Comparison of ENCODE assay signal across 13 mouse cellular contexts in the genomic region with DNA sequence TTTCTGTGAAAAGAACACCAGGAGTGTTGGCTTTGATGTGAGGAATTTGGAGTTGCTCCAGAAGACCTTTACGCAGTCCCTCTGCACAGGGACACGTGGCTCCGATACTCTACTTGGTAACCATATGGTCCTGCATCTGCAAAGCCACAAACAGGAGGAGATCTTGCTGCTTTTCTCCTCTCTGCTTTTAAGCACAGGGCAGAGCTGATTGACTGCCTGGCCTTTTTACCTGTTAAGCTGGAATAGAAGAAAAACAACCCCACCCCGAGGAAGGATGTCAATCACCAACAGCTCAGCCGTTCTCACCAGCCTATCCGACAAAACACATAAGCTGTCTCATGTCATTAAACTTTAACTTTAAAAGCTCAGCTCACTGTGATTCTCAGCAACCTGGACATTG.
DNase-seq lines count a peak whose midpoint lies in the region; ATAC-seq and TF ChIP-seq lines count a peak whose summit lies in the region.
"Had no signal": no experiment of that assay in that cellular context is flagged by ENCODE, and none has a peak within 500 bp of the region (broad histone marks: within the 10 kb centered on the region; RNA-seq: fewer than 3 reads in every experiment).

No protein-coding gene starts in this region.

- H3K9me3 ChIP-seq in kidney, embryonic 15.5 days (replicated peaks), result no peaks in the 10 kb centered on the region
- no peaks in the 10 kb centered on the region for H3K9me3 ChIP-seq in forebrain, embryonic 16.5 days (ENCODE audit: control insufficient read depth, low read length)
- H3K9me3 ChIP-seq: hindbrain, embryonic 13.5 days had no signal

- no peaks in the 10 kb centered on the region for H3K4me1 ChIP-seq in kidney, embryonic 15.5 days
- peaks cover 17% of the 10 kb centered on the region for H3K4me1 ChIP-seq in forebrain, embryonic 16.5 days (replicated peaks; ENCODE audit: control insufficient read depth, insufficient read depth, low read length)
- peaks cover 5% of the 10 kb centered on the region for H3K4me1 ChIP-seq in lung, adult 2 months (ENCODE audit: control insufficient read depth, insufficient read depth, low read length)

- TF ChIP-seq POLR2A in lung, adult 2 months (IDR thresholded peaks at IDR 0.05; ENCODE audit: borderline replicate concordance, extremely low read depth, low read depth, low read length), result no peak

- no peak overlapping the region for H3K4me3 ChIP-seq in kidney, embryonic 15.5 days (replicated peaks)
- no peak overlapping the region for H3K4me3 ChIP-seq in forebrain, embryonic 16.5 days (replicated peaks; ENCODE audit: low read length)
- H3K4me3 ChIP-seq in lung, adult 2 months (replicated peaks; ENCODE audit: extremely low read depth, low read depth, low read length), result no peak overlapping the region
- H3K4me3 ChIP-seq: hindbrain, embryonic 13.5 days; layer of hippocampus, adult 2 months had no signal

- 25% methylated on average over 6 of the region's 6 CpGs for WGBS in kidney, embryonic 15.5 days
- 9% methylated on average over 6 of the region's 6 CpGs for WGBS in forebrain, embryonic 16.5 days
- WGBS in lung, adult 2 months, result 41% methylated on average over 6 of the region's 6 CpGs

- H3K27ac ChIP-seq in kidney, embryonic 15.5 days, result no peak overlapping the region
- no peak overlapping the region for H3K27ac ChIP-seq in forebrain, embryonic 16.5 days (ENCODE audit: low read length)
- H3K27ac ChIP-seq: hindbrain, embryonic 13.5 days; layer of hippocampus, adult 2 months; liver, embryonic 14.5 days had no signal

- H3K4me2 ChIP-seq in kidney, embryonic 15.5 days, result no peak overlapping the region
- H3K4me2 ChIP-seq in forebrain, embryonic 16.5 days (ENCODE audit: low read length), result no peak overlapping the region
- H3K4me2 ChIP-seq: hindbrain, embryonic 13.5 days had no signal

- peak; percentile 16 to 36 for DNase-seq in cerebellum, postnatal 14 days
- DNase-seq in cerebellum, postnatal 4 days (ENCODE audit: low spot score in 2 of 2), result no peak
- DNase-seq in kidney, adult 18-20 months, result peak; percentile 56
- DNase-seq in kidney, postnatal 25 days, result peak; percentile 46
- DNase-seq in layer of hippocampus, adult 11-12 months (ENCODE audit: low spot score), result no peak
- no peak for DNase-seq in lung, adult 2 months
- DNase-seq: cerebellum, adult 2 months; gastrocnemius, postnatal 14 days had no signal

- no peak for TF ChIP-seq CTCF in lung, adult 2 months (IDR thresholded peaks at IDR 0.05; ENCODE audit: insufficient read depth, low read length)

- no peaks in the 10 kb centered on the region for H3K36me3 ChIP-seq in kidney, embryonic 15.5 days
- H3K36me3 ChIP-seq in forebrain, embryonic 16.5 days (ENCODE audit: control insufficient read depth, insufficient read depth), result no peaks in the 10 kb centered on the region
- H3K36me3 ChIP-seq: hindbrain, embryonic 13.5 days had no signal

- no peak overlapping the region for H3K9ac ChIP-seq in kidney, embryonic 15.5 days
- no peak overlapping the region for H3K9ac ChIP-seq in forebrain, embryonic 16.5 days (replicated peaks; ENCODE audit: low read depth, low read length)
- H3K9ac ChIP-seq: hindbrain, embryonic 13.5 days; liver, embryonic 14.5 days had no signal

- no peak for ATAC-seq in kidney, embryonic 15.5 days (replicated peaks; ENCODE audit: low FRiP score)
- peak; percentile 58; the same call in 1 of the 2 replicates for ATAC-seq in forebrain, embryonic 16.5 days

- no peaks in the 10 kb centered on the region for H3K27me3 ChIP-seq in kidney, embryonic 15.5 days
- H3K27me3 ChIP-seq in forebrain, embryonic 16.5 days (replicated peaks; ENCODE audit: control insufficient read depth, insufficient read depth, low read length), result no peaks in the 10 kb centered on the region
- H3K27me3 ChIP-seq: hindbrain, embryonic 13.5 days had no signal

Comparison
In these comparisons a context has a peak if more than half of its experiments do, and no peak if none do; other contexts are left out.
1. DNase-seq: peak in cerebellum, postnatal 14 days (2 of 2), kidney, adult 18-20 months (single experiment) and kidney, postnatal 25 days (2 of 2); none in cerebellum, postnatal 4 days (0 of 2), layer of hippocampus, adult 11-12 months (single experiment) and lung, adult 2 months (single experiment).